Mouse (Mus musculus) brown adipose tissue, adult 24 weeks (tissue): ENCODE results near the gene Lrrc28. TPM values are rescaled to one million over a fixed set of nuclear protein-coding genes. Genes with fewer than 3 reads are reported as not detected.

Source experiments
- H3K27ac ChIP-seq: fragments of 200-500 bp; replicated peaks from 2 replicates; pipeline ENCODE4 v1.5.1; 2012; ENCODE audit warnings: low read depth, mild to moderate bottlenecking, low read length
- H3K4me1 ChIP-seq: fragments of 200-500 bp; 2 replicates; pipeline ENCODE4 v1.6.1; 2012; ENCODE audit warnings: low read length, mixed read lengths; ENCODE audit not compliant: control insufficient read depth, insufficient read depth, insufficient read length
- H3K4me3 ChIP-seq: fragments of 200-500 bp; 2 replicates; pipeline ENCODE4 v1.5.1; 2012; ENCODE audit warnings: low read depth, mild to moderate bottlenecking, low read length, moderate library complexity; ENCODE audit not compliant: insufficient read depth
- polyA plus RNA-seq: library from polyadenylated mRNA; stranded (reverse); fragments of >200 nt; gene quantifications from 2 replicates; pipeline ENCODE4 v1.2.4, GENCODE M21; 2012; ENCODE audit not compliant: missing spikeins, insufficient read depth, insufficient read length

Gene Lrrc28
- polyA plus RNA-seq, 1 experiment: 11.2 TPM

GRCm38 (mm10) chr7:67629681-67630080, 15.4 kb downstream of the Lrrc28 start:
- Histone ChIP-seq H3K4me3 (no peak overlapping the region), H3K4me1 (no peaks in the 10 kb centered on the region), H3K27ac (no peak overlapping the region)

GRCm38 (mm10) chr7:67626671-67627070, 18.4 kb downstream of the Lrrc28 start:
- Histone ChIP-seq H3K4me1 (peaks cover 3% of the 10 kb centered on the region; the same call in 1 of the 2 replicates), H3K4me3 (no peak overlapping the region), H3K27ac (no peak overlapping the region)

GRCm38 (mm10) chr7:67622151-67622550, 22.9 kb downstream of the Lrrc28 start:
- H3K27ac ChIP-seq: peak overlapping the region; percentile 70; the same call in 1 of the 2 replicates
- H3K4me1 ChIP-seq: peaks cover 8% of the 10 kb centered on the region; the same call in 1 of the 2 replicates
- no peak overlapping the region for H3K4me3 ChIP-seq

GRCm38 (mm10) chr7:67619836-67620235, 25.2 kb downstream of the Lrrc28 start:
- Histone ChIP-seq H3K4me3 (no peak overlapping the region), H3K4me1 (peaks cover 10% of the 10 kb centered on the region; the same call in 1 of the 2 replicates), H3K27ac (no peak overlapping the region)

DNA sequence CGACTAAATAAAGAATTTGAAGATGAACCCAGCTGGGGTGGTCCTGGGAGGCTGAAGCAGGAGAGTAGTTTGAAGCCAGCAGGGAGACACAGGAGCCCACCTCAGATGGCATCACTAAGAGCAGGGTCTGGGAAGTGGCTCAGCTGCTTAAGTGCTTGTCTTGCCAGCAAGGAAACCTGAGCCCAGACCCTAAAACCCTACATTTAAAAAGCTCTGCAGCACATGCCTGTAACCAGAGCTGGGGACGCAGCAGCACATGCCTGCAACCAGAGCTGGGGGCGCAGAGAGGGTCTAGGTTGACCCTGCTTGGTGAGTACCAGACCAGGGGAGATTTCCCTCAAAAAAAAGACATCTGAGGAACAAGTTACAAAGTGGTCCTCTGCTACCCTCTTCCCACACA, 26.8 kb downstream of the Lrrc28 start:
- peaks cover 16% of the 10 kb centered on the region for H3K4me1 ChIP-seq
- no peak overlapping the region for H3K27ac ChIP-seq

GRCm38 (mm10) chr7:67617646-67618045, 27.4 kb downstream of the Lrrc28 start:
- H3K4me1 ChIP-seq: peaks cover 17% of the 10 kb centered on the region
- H3K4me3 ChIP-seq: no peak overlapping the region
- H3K27ac ChIP-seq: no peak overlapping the region

More for the DNA sequence above, 26.8 kb downstream of the Lrrc28 start:
- no peak overlapping the region for H3K4me3 ChIP-seq

GRCm38 (mm10) chr7:67616890-67617289, 28.2 kb downstream of the Lrrc28 start:
- Histone ChIP-seq H3K4me1 (peaks cover 14% of the 10 kb centered on the region), H3K4me3 (no peak overlapping the region), H3K27ac (no peak overlapping the region; the same call in 1 of the 2 replicates)

DNA sequence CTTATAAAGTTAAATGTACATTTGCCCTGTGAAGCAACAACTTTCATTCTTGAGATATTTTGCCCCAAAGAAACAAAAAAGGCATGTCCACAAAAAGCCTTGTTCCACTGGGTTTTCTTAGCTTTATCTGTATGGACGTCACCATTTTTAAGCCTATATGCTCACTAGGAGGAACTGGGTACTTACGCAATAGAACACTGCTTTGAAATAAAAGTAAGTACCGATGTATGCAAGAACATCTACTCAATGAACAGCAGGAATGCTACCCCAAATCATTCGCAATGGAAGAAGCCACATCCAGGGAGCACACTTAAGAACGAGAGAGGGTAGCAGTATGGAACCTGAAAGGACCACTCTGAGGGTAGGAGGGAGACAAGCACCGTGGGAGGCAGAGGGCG, 30.6 kb downstream of the Lrrc28 start:
- H3K27ac ChIP-seq: peak overlapping the region; percentile 41
- peaks cover 10% of the 10 kb centered on the region for H3K4me1 ChIP-seq
- H3K4me3 ChIP-seq: no peak overlapping the region

DNA sequence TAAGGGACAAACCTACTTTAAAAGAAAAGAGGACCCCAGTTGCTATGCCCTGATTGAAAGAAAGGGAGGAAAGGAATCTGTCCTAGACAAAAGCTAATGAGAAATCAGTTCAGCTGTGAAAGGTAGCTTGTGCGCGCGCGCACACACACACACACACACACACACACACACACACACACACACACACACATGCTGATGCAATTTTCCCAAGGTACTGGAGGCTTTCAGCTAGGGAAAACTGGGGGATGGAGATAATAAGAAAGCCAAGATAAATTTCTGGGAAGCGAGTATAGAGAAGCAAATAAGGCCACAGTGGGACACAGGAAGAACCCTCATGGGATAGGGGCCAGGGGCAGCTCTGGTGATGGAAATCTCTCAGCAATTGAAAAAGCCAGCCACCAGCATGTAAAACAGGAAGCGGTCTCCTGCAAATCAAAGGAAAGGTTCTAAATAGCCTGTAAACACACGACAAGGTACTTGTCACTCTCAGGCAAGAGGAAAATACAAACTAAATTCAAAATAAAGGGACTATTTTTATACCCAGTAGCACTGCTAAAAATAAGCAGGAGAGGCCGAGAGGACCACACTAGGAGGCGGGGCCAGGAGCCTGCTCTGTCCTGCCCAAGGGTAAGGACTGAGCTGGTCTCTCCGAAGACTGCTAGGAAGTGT, 31.1 kb downstream of the Lrrc28 start:
- Histone ChIP-seq H3K4me1 (peaks cover 10% of the 10 kb centered on the region), H3K27ac (peak overlapping the region; percentile 41), H3K4me3 (no peak overlapping the region)

DNA sequence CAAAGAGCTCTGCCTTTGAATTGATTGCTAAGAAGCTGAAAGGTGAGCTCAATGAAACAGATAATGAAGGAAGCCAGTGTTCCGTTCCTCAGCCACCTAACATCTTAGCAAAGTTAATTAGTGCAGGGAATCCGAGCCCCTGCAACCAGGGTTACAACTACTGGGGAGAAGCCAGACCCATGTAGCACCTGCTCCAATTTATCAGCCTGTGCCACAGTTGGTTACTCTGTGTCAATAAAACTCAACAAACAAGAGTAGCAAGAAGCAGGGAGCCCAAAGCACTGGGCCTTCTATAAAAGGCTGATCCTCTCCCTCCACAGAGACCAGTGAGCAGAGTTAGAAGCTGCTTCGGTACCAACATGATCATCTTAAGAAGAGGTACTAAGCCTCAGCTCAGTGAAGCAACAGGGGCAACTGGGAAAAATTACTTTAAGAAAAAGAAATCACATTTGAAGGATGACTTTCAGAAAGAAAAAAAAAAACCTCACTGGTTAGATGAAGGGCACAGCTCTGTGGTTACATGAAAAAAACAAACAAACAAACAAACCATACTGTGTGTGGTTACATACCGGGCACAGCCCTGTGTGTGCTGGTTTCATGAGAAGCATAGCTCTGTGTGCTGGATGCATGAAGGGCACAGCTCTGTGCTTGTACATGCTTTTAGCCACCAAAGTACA, 36.6 kb downstream of the Lrrc28 start:
- Histone ChIP-seq H3K27ac (no peak overlapping the region), H3K4me3 (no peak overlapping the region)

GRCm38 (mm10) chr7:67607669-67608347, 37.3 kb downstream of the Lrrc28 start:
- H3K4me3 ChIP-seq: no peak overlapping the region
- H3K4me1 ChIP-seq: no peaks in the 10 kb centered on the region; the same call in 1 of the 2 replicates
- H3K27ac ChIP-seq: no peak overlapping the region

More for the DNA sequence above, 36.6 kb downstream of the Lrrc28 start:
- peaks cover 2% of the 10 kb centered on the region for H3K4me1 ChIP-seq

GRCm38 (mm10) chr7:67606250-67606649, 38.8 kb downstream of the Lrrc28 start:
- no peak overlapping the region for H3K27ac ChIP-seq
- no peak overlapping the region for H3K4me3 ChIP-seq
- no peaks in the 10 kb centered on the region; the same call in 1 of the 2 replicates for H3K4me1 ChIP-seq

DNA sequence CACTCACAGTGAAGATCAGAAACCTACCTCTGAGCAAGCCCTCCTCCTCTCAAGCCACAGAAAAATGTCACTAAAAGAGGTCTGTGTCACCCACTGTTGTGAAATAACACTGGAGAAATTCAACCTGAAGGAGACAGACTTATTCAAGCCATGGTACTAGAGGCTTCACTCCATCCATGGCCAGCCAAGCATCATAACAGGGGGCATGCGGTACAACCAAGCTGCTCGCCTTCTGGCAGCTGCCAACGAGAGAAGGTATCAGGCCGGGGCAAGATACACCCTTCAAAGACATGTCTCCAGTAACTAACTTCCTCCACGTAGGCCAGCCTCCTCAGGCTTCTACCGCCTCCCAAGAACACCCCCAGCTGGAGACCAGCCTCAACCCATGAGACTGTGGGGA, 40.0 kb downstream of the Lrrc28 start:
- Histone ChIP-seq H3K27ac (no peak overlapping the region), H3K4me3 (no peak overlapping the region), H3K4me1 (no peaks in the 10 kb centered on the region; the same call in 1 of the 2 replicates)

GRCm38 (mm10) chr7:67598050-67598449, 47.0 kb downstream of the Lrrc28 start:
- Histone ChIP-seq H3K4me3 (no peak overlapping the region), H3K4me1 (peaks cover 12% of the 10 kb centered on the region), H3K27ac (no peak overlapping the region)

DNA sequence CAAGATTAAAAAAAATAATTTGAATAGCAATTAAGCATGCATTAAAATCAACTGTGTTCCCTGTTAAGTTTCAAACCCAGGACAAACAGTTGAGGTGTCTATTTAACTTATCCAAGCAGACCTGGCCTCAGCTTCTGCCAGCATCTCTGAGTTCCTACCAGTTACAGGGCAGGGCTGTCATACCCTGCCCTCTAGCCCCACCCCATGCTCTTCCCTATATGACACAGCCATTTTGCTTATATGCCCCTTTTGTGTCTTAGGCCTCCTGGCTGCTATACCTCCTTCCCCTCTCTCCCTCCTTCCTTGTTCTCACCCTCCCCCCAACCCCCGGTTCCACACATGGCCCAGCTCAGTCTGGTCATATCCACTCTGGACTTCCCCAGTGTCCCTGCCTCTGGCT, 48.1 kb downstream of the Lrrc28 start:
- peaks cover 12% of the 10 kb centered on the region for H3K4me1 ChIP-seq
- no peak overlapping the region for H3K27ac ChIP-seq
- no peak overlapping the region for H3K4me3 ChIP-seq
